Mouse (Mus musculus): ENCODE data around the gene Lhfp.

DNA sequence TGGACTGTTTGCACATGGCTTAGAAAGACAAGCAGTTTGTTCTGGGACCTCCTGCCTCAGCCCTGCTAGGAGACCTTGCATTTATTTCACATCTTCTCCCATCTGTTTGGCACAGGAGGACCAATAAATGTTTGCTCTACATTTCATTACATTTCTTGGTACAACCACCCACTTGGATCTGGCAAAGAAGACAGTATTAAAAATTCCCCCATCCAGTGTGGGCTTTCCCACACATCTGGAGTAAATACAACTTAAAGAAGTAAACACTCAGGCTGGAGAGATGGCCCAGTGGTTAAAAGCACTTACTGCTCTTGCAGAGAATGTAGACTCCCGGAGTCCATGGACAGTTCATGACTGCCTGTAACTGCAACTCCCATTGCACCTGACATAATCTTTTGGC lies 250.6 kb downstream of the Lhfp start:
- no peak for TF ChIP-seq CTCF (IDR thresholded peaks at IDR 0.05)
- TF ChIP-seq POLR2A (IDR thresholded peaks at IDR 0.05; ENCODE audit: insufficient read depth, low read depth, low read length): no peak
- TF ChIP-seq EP300 (IDR thresholded peaks at IDR 0.05; ENCODE audit: insufficient read depth, low read depth, low read length): no peak
